Mouse (Mus musculus): ENCODE measurements at regions not wholly inside any gene's neighbourhood (a gene's known extent, or its start where the extent isn't known, plus 50 kb on each side); places are given as distances from the start of the nearest gene placed in this dataset. TPM values are rescaled to one million over a fixed set of nuclear protein-coding genes. Genes with fewer than 3 reads are reported as not detected.

Small RNAs in the stretch of these regions (microRNA-seq; reads per million reads assigned to microRNA genes)
- gene Gm25649, result not detected
